Mouse (Mus musculus): ENCODE data around the gene Me1.
"Not testable (repeated sequence)": the region's sequence is repeated elsewhere in the genome, so short reads cannot be mapped to it uniquely, and the experiment has no call there.

The Me1 gene

DNA sequence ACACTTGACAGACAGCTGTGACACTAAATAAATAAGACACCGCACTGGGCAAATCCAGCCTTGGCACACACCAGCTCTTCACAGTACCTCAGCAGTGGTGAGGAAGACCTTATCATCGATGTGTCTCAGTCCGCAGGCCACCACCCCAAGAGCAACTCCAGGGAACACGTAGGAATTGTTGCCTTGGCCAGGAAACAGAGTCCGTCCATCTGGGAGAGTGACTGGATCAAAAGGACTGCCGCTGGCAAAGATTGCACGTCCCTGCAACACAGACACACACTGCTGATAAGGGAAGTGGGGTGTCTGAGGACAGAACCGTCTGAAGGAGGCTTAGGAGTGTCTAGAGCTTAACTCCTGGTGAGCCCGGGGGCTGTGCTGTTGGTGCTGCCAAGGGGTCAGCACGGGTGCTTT, 101.4 kb downstream of the Me1 start:
- not testable (repeated sequence) for DNase-seq (ENCODE audit: low spot score)

- no peak for DNase-seq (ENCODE audit: low spot score)
Observed at GRCm38 (mm10) chr9:86592676-86593668, 102.8 kb downstream of the Me1 start.

- no peak for DNase-seq (ENCODE audit: low spot score)
Observed at GRCm38 (mm10) chr9:86587019-86587795, 108.5 kb downstream of the Me1 start.

DNA sequence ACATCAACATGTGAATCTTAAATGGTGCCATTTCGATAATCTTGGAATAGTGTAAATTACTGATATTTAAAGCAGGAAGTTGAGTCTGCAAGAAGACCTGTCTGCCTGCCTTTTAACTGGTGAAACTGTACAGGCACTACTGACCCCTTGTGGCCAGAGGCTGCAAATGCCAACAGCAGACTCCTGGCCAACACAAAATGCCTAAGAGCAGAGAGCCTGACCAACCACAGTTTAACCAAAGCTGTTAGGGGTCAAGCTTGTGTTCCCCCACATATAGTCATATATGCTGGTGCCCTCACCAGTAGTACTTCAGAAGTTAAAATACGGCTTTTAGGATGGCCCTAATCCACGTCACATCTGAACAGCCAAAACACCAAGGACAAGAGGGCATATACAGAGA, 112.0 kb downstream of the Me1 start:
- peak; percentile 75 for DNase-seq (ENCODE audit: low spot score)

GRCm38 (mm10) chr9:86579657-86580056, 116.1 kb downstream of the Me1 start:
- DNase-seq (ENCODE audit: low spot score): no peak

GRCm38 (mm10) chr9:86575178-86575577, 120.6 kb downstream of the Me1 start:
- no peak for DNase-seq (ENCODE audit: low spot score)

- no peak for DNase-seq (ENCODE audit: low spot score)
Observed at GRCm38 (mm10) chr9:86573616-86574303, 122.0 kb downstream of the Me1 start.

GRCm38 (mm10) chr9:86572636-86573291, 123.0 kb downstream of the Me1 start:
- peak; percentile 81 for DNase-seq (ENCODE audit: low spot score)

DNA sequence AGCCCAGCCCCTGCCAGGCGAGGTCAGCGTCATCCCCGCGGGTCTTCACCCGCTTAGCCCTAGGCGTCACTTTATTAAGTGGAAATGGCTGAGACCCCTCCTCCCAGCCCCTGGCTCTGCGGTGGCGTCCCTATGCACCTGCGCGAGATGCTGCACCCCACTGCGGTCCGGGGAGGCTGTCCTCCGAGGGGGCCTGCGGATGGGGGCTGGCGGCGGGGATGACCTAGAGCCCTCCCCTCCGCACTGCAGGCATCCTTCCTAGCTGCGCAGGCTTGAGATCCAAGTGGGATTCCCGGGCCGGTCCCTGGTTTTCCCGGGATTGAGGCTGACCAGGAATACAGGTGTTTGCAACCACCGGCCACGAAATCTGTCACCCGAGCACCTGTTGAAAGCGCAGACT, 123.6 kb downstream of the Me1 start:
- DNase-seq (ENCODE audit: low spot score): peak; percentile 19

GRCm38 (mm10) chr9:86571540-86572135, 124.1 kb downstream of the Me1 start, which contains the start of the genes Pgm3 and Rwdd2a:
Gene Pgm3, minus strand, starts transcription at chr9:86571842.
Gene Rwdd2a, plus strand, starts transcription at chr9:86571991.
- DNase-seq (ENCODE audit: low spot score): peak; percentile 97

DNA sequence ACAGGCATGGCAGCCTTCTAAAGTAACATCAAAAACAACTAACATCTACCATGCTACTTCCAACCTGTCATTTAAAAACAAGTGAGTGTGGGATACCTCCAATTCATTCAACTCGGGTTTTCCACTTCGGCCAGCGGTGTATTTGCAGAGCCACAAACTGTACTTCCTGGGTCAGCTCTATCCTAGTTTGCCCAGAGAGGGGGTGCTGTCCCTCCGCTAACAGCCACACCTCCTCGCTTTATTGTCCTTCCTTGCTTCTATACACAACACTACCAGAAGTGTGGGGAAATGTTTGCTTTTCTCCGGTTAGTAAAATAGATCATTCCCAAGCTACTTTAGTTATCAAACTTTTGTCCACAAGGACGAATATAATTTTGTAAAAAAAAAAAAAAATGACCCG, 124.8 kb downstream of the Me1 start:
- DNase-seq (ENCODE audit: low spot score): no peak

GRCm38 (mm10) chr9:86570261-86570890, 125.4 kb downstream of the Me1 start:
- no peak for DNase-seq (ENCODE audit: low spot score)

DNA sequence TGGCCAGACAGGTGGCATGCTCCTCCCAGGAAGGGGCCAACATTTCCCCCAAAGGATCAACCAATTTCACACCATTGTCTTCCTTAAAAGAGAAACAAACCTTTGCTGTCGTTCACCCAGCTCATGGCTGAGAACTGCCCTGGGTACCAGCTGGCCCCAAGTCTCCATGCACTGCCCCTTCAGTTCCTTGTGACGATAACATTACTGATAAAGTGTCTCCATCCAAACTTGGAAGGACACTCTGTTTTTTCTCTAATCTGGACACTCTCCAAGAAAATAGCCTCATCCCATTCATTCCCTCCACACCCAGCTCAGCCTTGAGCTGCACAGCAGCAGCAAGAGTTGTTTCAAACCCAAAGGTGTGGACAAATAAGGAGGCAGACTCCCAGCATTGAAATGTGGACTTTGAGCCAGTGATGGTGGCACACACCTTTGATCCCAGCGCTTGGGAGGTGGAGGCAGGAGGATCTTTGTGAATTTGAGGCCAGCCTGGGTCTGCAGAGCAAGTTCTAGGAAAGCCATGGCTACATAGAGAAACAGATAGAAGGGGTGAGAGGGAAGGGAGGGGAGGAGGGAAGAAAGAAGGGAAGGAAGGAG, 126.3 kb downstream of the Me1 start:
- no peak for DNase-seq (ENCODE audit: low spot score)

GRCm38 (mm10) chr9:86560543-86560942, 135.2 kb downstream of the Me1 start:
- no peak for DNase-seq (ENCODE audit: low spot score)

DNA sequence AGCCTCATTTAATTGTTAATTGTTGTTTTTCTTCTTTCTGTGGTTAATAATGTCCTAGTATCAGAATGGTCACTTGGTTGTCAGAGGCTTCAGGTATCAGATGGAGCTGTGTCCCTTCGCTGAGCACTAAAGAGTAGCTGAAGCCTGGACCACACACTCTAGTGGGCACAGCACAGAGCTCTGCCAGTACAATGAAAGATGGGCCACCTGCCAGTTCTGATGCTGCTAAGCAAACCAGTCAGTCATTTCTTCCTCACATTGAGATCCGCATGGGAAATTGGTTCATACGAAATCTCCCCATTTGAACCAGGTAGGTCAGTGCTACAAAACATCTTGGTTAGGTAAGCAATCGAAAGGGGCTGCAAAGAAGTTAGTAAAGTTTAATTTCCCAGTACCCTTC, 141.1 kb downstream of the Me1 start:
- DNase-seq (ENCODE audit: low spot score): peak; percentile 22

- DNase-seq (ENCODE audit: low spot score): no peak
Observed at GRCm38 (mm10) chr9:86553886-86554285, 141.9 kb downstream of the Me1 start.

DNA sequence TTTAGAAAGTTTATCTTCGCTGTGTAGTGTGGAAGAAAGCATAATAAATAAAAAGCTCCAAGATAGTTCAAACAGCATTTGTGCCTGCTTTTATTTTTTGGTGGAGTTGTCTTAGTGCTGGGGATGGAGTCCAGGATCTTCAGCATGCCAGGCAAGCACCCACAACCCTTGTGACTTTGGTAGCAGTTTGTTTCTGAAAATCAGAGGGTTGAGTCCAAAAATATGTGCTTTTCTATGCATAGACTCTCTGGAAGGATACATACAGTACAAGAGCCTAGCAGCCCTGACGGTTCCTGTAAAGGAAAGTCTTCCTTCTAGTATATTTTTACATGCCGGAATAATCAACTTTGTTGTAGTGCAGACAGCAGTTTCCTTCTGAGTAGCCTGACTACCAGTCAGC, 145.0 kb downstream of the Me1 start:
- DNase-seq (ENCODE audit: low spot score): no peak

- DNase-seq (ENCODE audit: low spot score): no peak
Observed at GRCm38 (mm10) chr9:86549637-86550162, 146.1 kb downstream of the Me1 start.

DNA sequence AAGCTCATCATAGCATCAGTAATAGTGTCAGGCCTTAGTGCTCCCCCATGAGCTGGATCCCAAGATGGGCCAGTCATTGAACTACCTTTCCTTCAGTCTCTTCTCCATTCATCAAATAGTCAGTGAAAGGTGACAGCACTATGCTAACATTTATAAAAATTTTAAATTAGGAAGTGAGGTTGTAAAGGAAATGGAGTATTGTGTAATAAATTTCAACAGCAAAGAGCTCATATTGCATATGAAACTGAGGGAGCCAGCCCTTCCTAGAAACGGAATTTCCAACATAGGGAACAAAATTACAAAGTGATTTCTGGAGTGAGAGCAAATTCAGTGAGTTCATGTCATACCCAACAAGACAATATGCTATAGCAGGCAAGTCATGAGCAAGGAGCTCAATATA, 151.2 kb downstream of the Me1 start:
- no peak for DNase-seq (ENCODE audit: low spot score)

- no peak for DNase-seq (ENCODE audit: low spot score)
Observed at GRCm38 (mm10) chr9:86543451-86543850, 152.3 kb downstream of the Me1 start.

All from urinary bladder, postnatal 14 days (tissue).